Mouse (Mus musculus) hindbrain, postnatal 0 days (tissue): ENCODE data around the gene Tars2. TPM values are rescaled to one million over a fixed set of nuclear protein-coding genes. Genes with fewer than 3 reads are reported as not detected.

Experiments used
- ATAC-seq: fragments of 200-750 bp; cut with Nextera tagmentation; 2 replicates; pipeline ENCODE4 v1.8.0; 2017; ENCODE audit warnings: mild to moderate bottlenecking, moderate TSS enrichment, moderate library complexity
- DNase-seq: peaks from one replicate; pipeline ENCODE4 v3.0.0-alpha.2; 2015; ENCODE audit warnings: low spot score
- H3K27ac ChIP-seq: fragments of 300-500 bp; sonication (generic); 2 replicates; pipeline ENCODE4 v1.5.1; 2014; ENCODE audit warnings: mild to moderate bottlenecking
- H3K27me3 ChIP-seq: fragments of 300-500 bp; sonication (generic); 2 replicates; pipeline ENCODE4 v1.6.1; 2014; ENCODE audit warnings: low read length, mixed read lengths; ENCODE audit not compliant: insufficient read depth
- H3K36me3 ChIP-seq: fragments of 300-500 bp; sonication (generic); 2 replicates; pipeline ENCODE4 v1.6.1; 2014; ENCODE audit warnings: low read length, mixed read lengths; ENCODE audit not compliant: insufficient read depth
- H3K4me1 ChIP-seq: fragments of 300-500 bp; sonication (generic); 2 replicates; pipeline ENCODE4 v1.6.1; 2014; ENCODE audit warnings: antibody characterized with exemption, low read length, mixed read lengths; ENCODE audit not compliant: insufficient read depth
- H3K4me2 ChIP-seq: fragments of 300-500 bp; sonication (generic); 2 replicates; pipeline ENCODE4 v1.6.1; 2014; ENCODE audit warnings: low read depth, mild to moderate bottlenecking, low read length, moderate library complexity, mixed read lengths
- H3K4me3 ChIP-seq: fragments of 300-500 bp; sonication (generic); 2 replicates; pipeline ENCODE4 v1.5.1; 2014; ENCODE audit warnings: low read length
- H3K9ac ChIP-seq: fragments of 300-500 bp; sonication (generic); replicated peaks from 2 replicates; pipeline ENCODE4 v1.6.1; 2014; ENCODE audit warnings: mild to moderate bottlenecking, low read length, moderate library complexity, mixed read lengths
- H3K9me3 ChIP-seq: fragments of 300-500 bp; sonication (generic); 2 replicates; pipeline ENCODE4 v1.6.1; 2016; ENCODE audit warnings: low read length, mixed read lengths
- CTCF ChIP-seq: IDR thresholded peaks from 2 replicates; pipeline ENCODE4 v1.5.1; 2016; ENCODE audit warnings: antibody characterized with exemption, control low read depth, low read depth
- WGBS: fragments of 180-500 bp; shearing (Covaris S2); extraction: QIAGEN DNeasy Blood & Tissue Kit; methylation state at CpG from one replicate; pipeline ENCODE4 v1.1.7; 2014; 5-methylcytosine and 5-hydroxymethylcytosine counted together
- polyA plus RNA-seq: library from polyadenylated mRNA; unstranded; fragments of >200 nt; fragmentation: Nextera tagmentation; extraction: Ambion mirVana; gene quantifications from 2 replicates; pipeline ENCODE4 v1.2.1, GENCODE M21; 2015
- total RNA-seq: library from RNA; depleted of rRNA; stranded (reverse); fragments of >200 nt; gene quantifications from 2 replicates; pipeline ENCODE4 v1.2.3, GENCODE M21; 2014

The Tars2 gene
- total and polyA plus RNA-seq, 2 experiments from 2014 or later: 39.5 to 40.3 TPM

DNA sequence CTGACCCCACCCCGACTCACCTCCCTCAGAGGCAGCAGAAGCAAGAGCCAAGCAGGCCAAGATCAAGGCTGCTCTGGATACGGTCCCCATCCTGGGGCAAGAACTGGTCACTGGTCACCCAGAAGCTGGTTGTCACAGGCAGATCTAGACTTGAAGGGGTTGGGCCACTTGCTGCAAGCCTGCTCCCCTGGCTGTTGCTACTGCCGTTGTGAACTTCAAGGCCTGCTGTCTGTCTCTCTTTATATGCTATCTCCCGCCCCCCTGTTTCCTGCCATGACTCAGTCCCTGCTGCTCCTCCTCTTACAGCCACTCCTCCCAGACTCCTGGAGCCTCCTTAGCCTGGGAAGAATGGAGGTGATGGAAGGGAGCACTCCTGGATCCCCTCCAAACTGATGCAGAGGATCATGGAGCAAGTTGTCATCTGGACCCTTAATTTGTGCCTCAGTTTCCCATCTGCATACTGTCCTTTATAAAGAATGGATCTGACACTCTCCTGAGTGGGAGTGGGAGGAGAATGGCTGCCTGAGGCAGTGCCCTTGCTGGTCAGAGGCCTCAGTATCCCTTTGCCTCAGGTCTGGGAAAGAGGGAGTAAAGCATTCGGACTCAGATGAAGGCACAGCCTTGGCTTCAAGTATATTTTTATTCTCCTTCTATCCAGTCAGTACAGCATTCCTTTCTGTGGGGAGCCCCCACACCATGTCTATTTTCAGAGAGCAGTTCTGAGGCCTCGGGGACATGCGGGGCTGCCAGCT lies 20.5 kb downstream of the Tars2 start, which contains the start of gene Ecm1:
Gene Ecm1 (minus strand): TSS at position 217 of the 752 bp plus-strand sequence.
- Histone ChIP-seq H3K9ac (no peak within 1 kb of the TSS), H3K4me1 (no peaks in the 10 kb centered on the region), H3K27ac (no peak within 1 kb of the TSS; the same call in 1 of the 2 replicates), H3K4me3 (no peak within 1 kb of the TSS), H3K4me2 (no peak within 1 kb of the TSS), H3K36me3 (peaks cover 36% of the 10 kb centered on the region), H3K9me3 (no peaks in the 10 kb centered on the region), H3K27me3 (no peaks in the 10 kb centered on the region)
- TF ChIP-seq CTCF: no peak
- ATAC-seq (no peak), DNase-seq (no peak)
- WGBS: 78% methylated on average over 7 of the region's 7 CpGs

DNA sequence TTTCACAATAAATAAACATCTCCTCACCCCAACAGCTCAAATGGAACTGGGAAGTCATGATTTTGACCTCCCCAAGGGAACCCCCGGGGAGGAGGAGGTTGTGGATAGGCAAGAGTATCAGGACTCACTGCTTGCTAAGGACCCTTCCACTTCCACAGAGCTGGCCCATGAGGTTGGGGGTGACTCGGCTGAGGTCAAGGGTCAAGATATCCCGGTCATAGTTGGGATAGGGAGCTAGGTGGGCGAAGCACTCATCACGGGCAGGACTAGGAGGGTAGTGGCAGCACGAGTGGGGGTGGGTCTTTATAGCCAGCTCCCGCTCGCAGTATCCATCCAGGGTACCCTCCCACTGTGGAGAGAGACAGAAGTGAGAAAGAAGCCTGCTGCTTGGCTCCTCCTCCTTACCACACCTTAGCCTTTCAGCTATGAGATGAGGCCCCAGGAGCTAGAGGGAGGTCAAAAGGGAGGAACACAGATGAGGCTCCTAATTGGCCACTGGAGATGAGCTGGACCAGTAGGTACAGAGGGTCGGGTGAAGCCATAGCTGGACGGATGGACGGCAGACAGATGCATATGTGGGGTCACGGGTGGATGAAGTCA lies 24.8 kb downstream of the Tars2 start:
- no peaks in the 10 kb centered on the region for H3K27me3 ChIP-seq
- TF ChIP-seq CTCF: no peak
- H3K9me3 ChIP-seq: no peaks in the 10 kb centered on the region
- no peak overlapping the region for H3K4me3 ChIP-seq
- H3K4me2 ChIP-seq: no peak overlapping the region
- DNase-seq: no peak
- peaks cover 7% of the 10 kb centered on the region; the same call in 1 of the 2 replicates for H3K36me3 ChIP-seq
- H3K27ac ChIP-seq: no peak overlapping the region
- 86% methylated on average over 12 of the region's 12 CpGs for WGBS
- no peak overlapping the region for H3K9ac ChIP-seq
- ATAC-seq: no peak
- H3K4me1 ChIP-seq: no peaks in the 10 kb centered on the region

DNA sequence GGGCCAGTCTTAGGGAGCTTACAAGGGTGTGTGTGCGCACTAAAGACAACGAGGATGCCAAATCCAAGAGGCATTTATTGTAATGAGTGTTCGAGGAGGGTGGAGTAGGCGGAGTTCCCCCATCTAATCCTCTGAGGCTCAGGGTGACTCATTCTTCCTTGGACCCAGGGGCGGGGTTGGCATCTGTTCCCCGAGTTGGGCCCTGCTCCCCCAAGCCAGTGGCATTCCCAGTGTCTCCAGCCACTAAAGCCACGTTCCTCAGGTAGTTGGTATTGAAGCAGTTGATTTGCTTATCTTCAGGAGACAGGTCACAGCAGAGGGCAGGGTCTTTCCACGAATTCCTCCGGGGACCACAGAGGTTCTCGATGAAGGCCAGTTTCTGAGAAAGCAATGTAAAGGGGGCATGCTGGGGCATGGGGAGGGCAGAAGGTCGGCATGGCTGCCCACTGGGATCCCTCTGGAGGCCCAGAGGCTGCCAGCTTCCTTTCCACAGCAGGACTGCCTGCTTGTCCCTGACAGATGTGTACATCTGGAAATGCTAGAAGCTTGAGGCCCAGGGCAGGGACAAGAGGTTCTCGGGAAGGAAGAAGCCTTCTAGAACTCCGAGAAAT lies 25.8 kb downstream of the Tars2 start:
- no peaks in the 10 kb centered on the region for H3K27me3 ChIP-seq
- WGBS: 87% methylated on average over 13 of the region's 13 CpGs
- H3K4me2 ChIP-seq: no peak overlapping the region
- H3K27ac ChIP-seq: no peak overlapping the region
- no peaks in the 10 kb centered on the region for H3K4me1 ChIP-seq
- H3K36me3 ChIP-seq: no peaks in the 10 kb centered on the region
- no peak overlapping the region for H3K9ac ChIP-seq
- H3K9me3 ChIP-seq: no peaks in the 10 kb centered on the region
- ATAC-seq (no peak), DNase-seq (no peak)
- no peak for TF ChIP-seq CTCF
- H3K4me3 ChIP-seq: no peak overlapping the region

DNA sequence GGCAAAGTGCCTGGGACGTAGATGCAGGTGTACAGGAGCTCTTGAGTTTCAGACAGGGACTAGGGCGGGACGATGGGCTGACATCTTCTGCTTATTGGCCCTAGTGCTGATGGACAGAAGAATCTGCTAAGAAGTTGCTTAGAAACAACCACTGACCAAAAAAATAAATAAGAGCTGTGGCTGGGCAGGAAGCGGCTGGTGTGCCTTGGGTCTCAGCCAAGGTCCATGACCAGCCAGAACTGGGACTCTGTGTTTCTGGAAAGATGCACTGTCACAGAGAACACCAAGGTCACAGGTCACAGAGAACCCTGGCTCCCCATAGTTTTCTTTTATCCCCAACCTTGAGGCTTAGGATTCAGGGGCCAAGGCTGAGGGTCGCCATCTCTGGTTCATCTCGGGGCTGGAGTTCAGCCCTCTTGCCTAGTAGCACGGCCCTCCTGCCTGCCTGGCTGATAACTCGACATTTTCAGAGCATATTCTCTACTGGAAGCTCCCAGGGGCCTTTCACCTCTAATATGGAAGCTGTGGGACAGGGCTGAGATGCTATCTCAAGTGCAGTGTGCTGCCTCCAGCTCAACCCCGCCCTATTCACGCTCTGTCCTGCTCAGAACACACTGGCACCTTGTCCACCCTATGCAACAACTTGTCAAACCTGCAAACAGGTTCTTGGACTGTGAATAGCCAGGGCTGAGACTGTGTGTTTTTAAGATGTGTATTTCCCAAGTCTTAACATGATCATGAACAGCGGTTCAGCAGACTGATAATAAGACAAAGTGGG lies 27.1 kb downstream of the Tars2 start:
- Histone ChIP-seq H3K4me1 (no peaks in the 10 kb centered on the region), H3K27ac (no peak overlapping the region), H3K27me3 (no peaks in the 10 kb centered on the region), H3K36me3 (no peaks in the 10 kb centered on the region), H3K9ac (no peak overlapping the region), H3K9me3 (no peaks in the 10 kb centered on the region), H3K4me2 (no peak overlapping the region), H3K4me3 (no peak overlapping the region)
- DNase-seq (peak; percentile 17), ATAC-seq (peak; percentile 36)
- WGBS: 69% methylated on average over 11 of the region's 11 CpGs
- TF ChIP-seq CTCF: no peak

DNA sequence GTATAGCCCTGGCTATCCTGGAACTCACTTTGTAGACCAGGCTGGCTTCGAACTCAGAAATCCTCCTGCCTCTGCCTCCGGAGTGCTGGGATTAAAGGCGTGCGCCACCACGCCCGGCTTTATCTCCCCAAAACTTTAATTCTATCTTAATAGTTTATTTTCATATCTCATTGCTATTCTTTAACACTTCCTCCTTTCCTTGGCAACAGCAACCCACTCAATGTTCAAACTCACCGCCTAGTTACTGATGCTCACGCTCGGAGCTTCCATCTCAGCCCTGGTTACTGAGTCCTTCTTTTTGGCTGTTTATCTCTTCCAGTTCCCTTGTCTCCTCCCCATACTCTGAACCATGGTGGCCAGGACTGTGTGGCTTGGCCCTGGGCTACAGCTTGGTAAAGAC lies 27.7 kb downstream of the Tars2 start:
- no peak overlapping the region for H3K4me2 ChIP-seq
- H3K36me3 ChIP-seq: no peaks in the 10 kb centered on the region
- TF ChIP-seq CTCF: no peak
- H3K27ac ChIP-seq: no peak overlapping the region
- H3K4me3 ChIP-seq: no peak overlapping the region
- no peaks in the 10 kb centered on the region for H3K27me3 ChIP-seq
- H3K9ac ChIP-seq: no peak overlapping the region
- ATAC-seq: no peak
- DNase-seq: no peak
- no peaks in the 10 kb centered on the region for H3K9me3 ChIP-seq
- H3K4me1 ChIP-seq: no peaks in the 10 kb centered on the region
- WGBS: 91% methylated on average over 9 of the region's 9 CpGs

DNA sequence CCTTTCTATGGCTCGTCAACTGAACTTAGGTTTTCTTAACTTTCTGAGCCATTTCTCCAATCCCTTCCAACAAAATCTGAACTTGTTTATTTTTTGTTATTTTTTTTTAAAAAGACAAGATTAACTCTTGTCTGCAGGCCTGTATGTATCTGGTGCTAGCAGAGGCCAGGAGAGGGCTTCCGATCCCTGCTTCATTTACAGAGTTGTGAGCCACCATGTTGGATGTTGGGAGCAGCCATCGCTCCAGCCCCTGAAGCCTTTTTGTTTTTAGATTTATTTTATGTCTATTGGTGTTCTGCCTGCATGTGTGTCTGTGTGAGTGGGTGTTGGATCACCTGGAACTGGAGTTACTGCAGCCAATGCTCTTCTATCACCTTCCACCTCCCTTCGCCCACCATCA lies 28.2 kb downstream of the Tars2 start:
- whole genome bisulfite sequencing: 95% methylated on average over 4 of the region's 4 CpGs
- Histone ChIP-seq H3K4me3 (no peak overlapping the region), H3K36me3 (no peaks in the 10 kb centered on the region), H3K9ac (no peak overlapping the region), H3K4me2 (no peak overlapping the region), H3K27ac (no peak overlapping the region), H3K4me1 (no peaks in the 10 kb centered on the region), H3K9me3 (no peaks in the 10 kb centered on the region), H3K27me3 (no peaks in the 10 kb centered on the region)
- no peak for ATAC-seq
- peak; percentile 9 for DNase-seq
- peak; percentile 31 for TF ChIP-seq CTCF
